Mouse (Mus musculus) kidney, adult 11 months (tissue): Measurements from ENCODE around the gene Klhl33.
"Not testable (repeated sequence)": the region's sequence is repeated elsewhere in the genome, so short reads cannot be mapped to it uniquely, and the experiment has no call there.

Experiments
- DNase-seq: peaks from one replicate; pipeline ENCODE4 v3.0.0; 2022

Gene Klhl33

GRCm38 (mm10) chr14:50903973-50904827, 6.9 kb upstream of the Klhl33 start:
- DNase-seq, result peak; percentile 12

GRCm38 (mm10) chr14:50897992-50898391, 685 bp upstream of the Klhl33 start:
- DNase-seq, result not testable (repeated sequence)

GRCm38 (mm10) chr14:50896747-50897373, 447 bp downstream of the Klhl33 start:
- DNase-seq, result no peak

- DNase-seq, result peak; percentile 40
These were observed 1.1 kb downstream of the Klhl33 start for GRCm38 (mm10) chr14:50895985-50896746.

- no peak for DNase-seq
These were observed 1.9 kb downstream of the Klhl33 start for GRCm38 (mm10) chr14:50895407-50895806.

GRCm38 (mm10) chr14:50892541-50893459, 4.5 kb downstream of the Klhl33 start:
- DNase-seq, result peak; percentile 11

GRCm38 (mm10) chr14:50892091-50892490, 5.2 kb downstream of the Klhl33 start:
- DNase-seq, result no peak

- no peak for DNase-seq
These were observed 5.7 kb downstream of the Klhl33 start for GRCm38 (mm10) chr14:50891621-50892020.

- no peak for DNase-seq
These were observed 20.9 kb downstream of the Klhl33 start for GRCm38 (mm10) chr14:50876236-50876950.

GRCm38 (mm10) chr14:50875591-50876230, 21.6 kb downstream of the Klhl33 start:
- no peak for DNase-seq

GRCm38 (mm10) chr14:50875175-50875574, 22.1 kb downstream of the Klhl33 start:
- DNase-seq, result no peak

- no peak for DNase-seq
These were observed 26.0 kb downstream of the Klhl33 start for GRCm38 (mm10) chr14:50871284-50871683.

- DNase-seq, result no peak
These were observed 26.5 kb downstream of the Klhl33 start for GRCm38 (mm10) chr14:50870805-50871143.

GRCm38 (mm10) chr14:50869889-50870804, 27.2 kb downstream of the Klhl33 start, which contains the start of gene Tep1:
TSS of gene Tep1 (minus strand) at chr14:50870560.
- peak; percentile 83 for DNase-seq

- DNase-seq, result no peak
These were observed 28.7 kb downstream of the Klhl33 start for GRCm38 (mm10) chr14:50868656-50869055.

GRCm38 (mm10) chr14:50868211-50868610, 29.1 kb downstream of the Klhl33 start:
- DNase-seq, result no peak

- DNase-seq, result no peak
These were observed 30.3 kb downstream of the Klhl33 start for GRCm38 (mm10) chr14:50866966-50867365.

GRCm38 (mm10) chr14:50865005-50865404, 32.3 kb downstream of the Klhl33 start:
- not testable (repeated sequence) for DNase-seq

- DNase-seq, result no peak
These were observed 34.7 kb downstream of the Klhl33 start for GRCm38 (mm10) chr14:50862641-50863040.

GRCm38 (mm10) chr14:50855788-50856187, 41.5 kb downstream of the Klhl33 start:
- no peak for DNase-seq
